Mouse (Mus musculus): Measurements from ENCODE around the gene Zyx. TPM values are rescaled to one million over a fixed set of nuclear protein-coding genes. Genes with fewer than 3 reads are reported as not detected.

Gene Zyx
- total and polyA plus RNA-seq, 3 experiments, result 0.86 to 11.4 (median 2.2) TPM

DNA sequence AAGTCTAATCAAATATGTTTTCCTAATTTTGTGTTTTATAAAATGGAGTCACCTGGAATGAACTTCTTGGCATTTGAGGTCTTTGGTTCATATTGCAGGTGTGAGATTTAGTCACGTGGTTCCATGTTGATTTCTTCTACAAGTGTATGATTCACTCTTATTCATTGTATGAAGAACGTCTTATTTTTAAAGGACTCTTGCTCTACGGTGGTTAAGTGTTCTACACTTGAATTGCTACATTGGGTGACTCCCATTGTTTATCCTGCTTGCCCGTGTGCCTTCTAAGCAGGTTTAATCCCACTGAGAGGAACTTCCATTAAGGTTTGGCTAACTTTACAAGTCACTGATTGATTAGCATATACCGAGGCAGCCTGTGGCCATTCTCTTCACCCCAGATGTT, 27.9 kb downstream of the Zyx start:
- Histone ChIP-seq H3K4me3 (replicated peaks in 1 of 3; ENCODE audit: low read depth in 2 of 3, low read length in 2 of 3, poor library complexity in 1 of 3) (no peak overlapping the region), H3K9ac (ENCODE audit: insufficient read depth, low read depth) (no peak overlapping the region), H3K4me1 (ENCODE audit: control insufficient read depth in 1 of 2, insufficient read depth in 2 of 2) (peaks cover 0 to 17% of the 10 kb centered on the region in 2 experiments; a peak in 2 of 4 replicates), H3K9me3 (replicated peaks; ENCODE audit: low read length) (no peaks in the 10 kb centered on the region), H3K4me2 (ENCODE audit: insufficient read depth, low read depth, poor library complexity, severe bottlenecking) (no peak overlapping the region), H3K27me3 (replicated peaks) (no peaks in the 10 kb centered on the region), H3K36me3 (replicated peaks in 1 of 2; ENCODE audit: control insufficient read depth in 1 of 2, insufficient read depth in 1 of 2, low read length in 1 of 2) (no peaks in the 10 kb centered on the region), H3K27ac (ENCODE audit: insufficient read depth, low read depth) (no peak overlapping the region), H3K79me2 (replicated peaks; ENCODE audit: control insufficient read depth, extremely low read depth, insufficient read depth, poor library complexity, severe bottlenecking) (no peaks in the 10 kb centered on the region)
- TF ChIP-seq USF2 (conservative IDR thresholded peaks at IDR 0.05; ENCODE audit: low read depth, low read length), result no peak
- no peak for TF ChIP-seq JUND (conservative IDR thresholded peaks at IDR 0.05; ENCODE audit: low read depth, low read length)
- no peak for TF ChIP-seq EP300 (IDR thresholded peaks at IDR 0.05; ENCODE audit: low read length)
- no peak for TF ChIP-seq CTCF (conservative IDR thresholded peaks at IDR 0.05 in 1 of 2, IDR thresholded peaks at IDR 0.05 in 1 of 2; ENCODE audit: low read depth in 2 of 2, low read length in 2 of 2)
- TF ChIP-seq MAZ (IDR thresholded peaks at IDR 0.05; ENCODE audit: low read depth, low read length), result no peak
- TF ChIP-seq MXI1 (IDR thresholded peaks at IDR 0.05; ENCODE audit: low read depth, low read length), result no peak
- TF ChIP-seq RCOR1 (conservative IDR thresholded peaks at IDR 0.05; ENCODE audit: low read depth, low read length), result no peak
- no peak for TF ChIP-seq ELF1 (IDR thresholded peaks at IDR 0.05; ENCODE audit: low read depth, low read length)
- TF ChIP-seq HCFC1 (IDR thresholded peaks at IDR 0.05; ENCODE audit: low read depth, low read length), result no peak
- no peak for TF ChIP-seq TCF12 (IDR thresholded peaks at IDR 0.05; ENCODE audit: low read depth, low read length)
- no peak for TF ChIP-seq CHD2 (IDR thresholded peaks at IDR 0.05; ENCODE audit: low read length)
- TF ChIP-seq MAX (IDR thresholded peaks at IDR 0.05; ENCODE audit: low read length), result no peak
- TF ChIP-seq TBP (conservative IDR thresholded peaks at IDR 0.05; ENCODE audit: low read depth, low read length), result no peak
- no peak for TF ChIP-seq SIN3A (IDR thresholded peaks at IDR 0.05; ENCODE audit: low read length)
- no peak for TF ChIP-seq POLR2AphosphoS2 (IDR thresholded peaks at IDR 0.05; ENCODE audit: low read depth, low read length)
- no peak for TF ChIP-seq ZMIZ1 (IDR thresholded peaks at IDR 0.05; ENCODE audit: low read depth, low read length)
- TF ChIP-seq POLR2A (IDR thresholded peaks at IDR 0.05; ENCODE audit: low read depth, low read length), result no peak
- TF ChIP-seq UBTF (IDR thresholded peaks at IDR 0.05; ENCODE audit: low read depth, low read length), result no peak
- no peak for TF ChIP-seq MYC (IDR thresholded peaks at IDR 0.05; ENCODE audit: low read depth, low read length)
- dilution Hi-C loops (cut with MboI; ENCODE audit: extremely low pct_ligation_motif_present, extremely low pct_unique_long_range_greater_than_20kb, low sequenced_read_pairs), result no loop called here
- no peak for DNase-seq (ENCODE audit: extremely low read depth)
- in situ Hi-C loops (cut with MboI; ENCODE audit: low pct_ligation_motif_present, low pct_unique_long_range_greater_than_20kb, low sequenced_read_pairs), result no loop called here

DNA sequence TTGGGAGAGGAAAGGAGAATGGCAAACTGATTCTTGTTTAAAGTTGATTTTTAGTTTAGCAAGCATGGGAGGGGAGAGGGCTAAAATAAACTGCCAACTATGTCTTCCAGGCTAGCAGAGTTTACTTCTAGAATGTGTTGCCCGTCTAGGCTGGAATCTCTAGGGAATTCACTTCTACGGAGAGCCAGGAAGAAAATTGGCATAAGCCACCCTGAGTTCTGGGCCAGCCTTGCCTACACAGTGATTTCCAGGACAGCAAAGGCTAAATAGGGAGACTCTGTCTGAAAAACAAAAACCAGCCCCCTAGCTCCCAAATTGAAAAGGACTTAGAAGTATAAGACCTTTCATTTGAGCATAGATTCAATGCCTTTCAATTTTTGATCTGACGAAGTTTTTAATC, 30.1 kb downstream of the Zyx start:
- H3K27ac ChIP-seq (ENCODE audit: insufficient read depth, low read depth), result no peak overlapping the region
- dilution Hi-C loops (cut with MboI; ENCODE audit: extremely low pct_ligation_motif_present, extremely low pct_unique_long_range_greater_than_20kb, low sequenced_read_pairs) (no loop called here), in situ Hi-C loops (cut with MboI; ENCODE audit: low pct_ligation_motif_present, low pct_unique_long_range_greater_than_20kb, low sequenced_read_pairs) (no loop called here)
- no peak overlapping the region for H3K4me3 ChIP-seq (replicated peaks in 1 of 3; ENCODE audit: low read depth in 2 of 3, low read length in 2 of 3, poor library complexity in 1 of 3)
- no peak overlapping the region for H3K4me2 ChIP-seq (ENCODE audit: insufficient read depth, low read depth, poor library complexity, severe bottlenecking)
- no peaks in the 10 kb centered on the region for H3K79me2 ChIP-seq (replicated peaks; ENCODE audit: control insufficient read depth, extremely low read depth, insufficient read depth, poor library complexity, severe bottlenecking)
- DNase-seq (ENCODE audit: extremely low read depth), result no peak
- no peaks in the 10 kb centered on the region for H3K9me3 ChIP-seq (replicated peaks; ENCODE audit: low read length)
- H3K36me3 ChIP-seq (replicated peaks in 1 of 2; ENCODE audit: control insufficient read depth in 1 of 2, insufficient read depth in 1 of 2, low read length in 1 of 2), result no peaks in the 10 kb centered on the region
- no peaks in the 10 kb centered on the region for H3K27me3 ChIP-seq (replicated peaks)
- no peak for TF ChIP-seq SIN3A (IDR thresholded peaks at IDR 0.05; ENCODE audit: low read length)
- TF ChIP-seq POLR2AphosphoS2 (IDR thresholded peaks at IDR 0.05; ENCODE audit: low read depth, low read length), result no peak
- no peak for TF ChIP-seq ZNF384 (IDR thresholded peaks at IDR 0.05; ENCODE audit: low read depth, low read length)
- no peak for TF ChIP-seq CTCF (conservative IDR thresholded peaks at IDR 0.05 in 1 of 2, IDR thresholded peaks at IDR 0.05 in 1 of 2; ENCODE audit: low read depth in 2 of 2, low read length in 2 of 2)
- TF ChIP-seq MAX (IDR thresholded peaks at IDR 0.05; ENCODE audit: low read length), result no peak
- TF ChIP-seq ZKSCAN1 (IDR thresholded peaks at IDR 0.05; ENCODE audit: borderline replicate concordance, low read depth, low read length), result no peak
- peaks cover 0 to 17% of the 10 kb centered on the region in 2 experiments; a peak in 2 of 4 replicates for H3K4me1 ChIP-seq (ENCODE audit: control insufficient read depth in 1 of 2, insufficient read depth in 2 of 2)
- H3K9ac ChIP-seq (ENCODE audit: insufficient read depth, low read depth), result no peak overlapping the region
